Mouse (Mus musculus) olfactory bulb, adult 2 months (tissue): ENCODE measurements around the gene Arid1b.

Experiments used
- CTCF ChIP-seq: fragments of 200-500 bp; IDR thresholded peaks from 2 replicates; pipeline ENCODE4 v1.5.1; 2012; ENCODE audit warnings: low read depth, mild to moderate bottlenecking, low read length, moderate library complexity; ENCODE audit not compliant: insufficient read depth
- POLR2A ChIP-seq: fragments of 200-500 bp; IDR thresholded peaks from 2 replicates; pipeline ENCODE4 v1.6.1; 2012; ENCODE audit warnings: mild to moderate bottlenecking, low read depth, low read length, moderate library complexity; ENCODE audit not compliant: insufficient read depth

DNA sequence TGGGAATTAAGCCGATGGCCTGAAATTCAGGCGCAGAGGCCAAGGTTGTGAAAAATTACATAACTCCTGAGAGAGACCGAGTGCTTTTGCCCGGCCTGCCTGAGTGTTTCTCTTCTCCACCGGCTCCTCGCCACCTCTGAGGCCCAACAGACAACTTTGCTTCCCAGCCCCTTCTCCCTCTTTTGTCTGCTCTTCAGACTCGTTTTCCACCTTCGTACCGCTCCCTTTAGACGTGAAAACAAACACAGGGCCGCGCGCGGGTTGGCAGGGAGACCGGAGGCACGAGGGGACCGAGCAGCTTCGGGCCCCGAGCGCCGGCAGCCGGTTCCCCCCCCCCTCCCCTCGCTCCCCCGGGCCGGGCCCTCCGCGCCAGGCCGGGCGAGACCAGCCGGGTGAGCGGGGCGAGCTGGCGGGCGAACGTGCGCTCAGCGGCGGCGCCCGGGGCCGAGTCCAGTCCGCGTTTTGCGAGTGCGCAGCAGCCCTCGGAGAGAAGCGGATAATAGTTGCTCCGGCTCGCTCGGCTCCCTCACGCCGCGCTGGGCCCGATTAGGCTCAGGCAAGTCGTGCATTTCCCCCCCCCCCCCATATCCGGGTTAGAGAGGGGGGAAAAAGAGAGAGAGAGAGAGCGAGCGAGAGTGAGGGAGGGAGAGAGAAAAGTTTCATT is at the start of gene Arid1b:
- TF ChIP-seq POLR2A = no peak
- no peak for TF ChIP-seq CTCF
